Mouse (Mus musculus): Measurements from ENCODE around the gene Mall.

Gene Mall

DNA sequence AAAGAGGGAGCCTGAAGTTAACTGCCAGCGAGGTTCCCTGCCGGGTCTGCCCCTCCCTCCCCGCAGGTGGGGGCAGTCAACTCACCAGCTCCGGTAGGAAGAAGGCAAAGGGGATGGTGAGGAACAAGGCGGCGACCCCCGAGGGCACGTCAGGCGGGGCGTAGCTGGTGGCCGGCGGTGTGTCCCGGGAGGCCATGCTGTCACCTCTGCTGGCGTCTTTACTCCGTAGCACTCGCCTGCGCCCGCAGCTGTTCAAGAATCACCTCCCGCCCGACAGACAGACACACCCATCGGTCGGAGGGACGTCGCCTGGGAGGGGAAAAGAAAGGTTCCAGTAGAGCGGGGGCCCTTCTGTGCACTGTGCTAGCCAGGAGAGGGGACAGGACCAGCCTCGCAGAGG lies at the start of gene Mall:
TSS of gene Mall (minus strand) at position 262 of the 400 bp plus-strand sequence.
- DNase-seq: no peak

DNA sequence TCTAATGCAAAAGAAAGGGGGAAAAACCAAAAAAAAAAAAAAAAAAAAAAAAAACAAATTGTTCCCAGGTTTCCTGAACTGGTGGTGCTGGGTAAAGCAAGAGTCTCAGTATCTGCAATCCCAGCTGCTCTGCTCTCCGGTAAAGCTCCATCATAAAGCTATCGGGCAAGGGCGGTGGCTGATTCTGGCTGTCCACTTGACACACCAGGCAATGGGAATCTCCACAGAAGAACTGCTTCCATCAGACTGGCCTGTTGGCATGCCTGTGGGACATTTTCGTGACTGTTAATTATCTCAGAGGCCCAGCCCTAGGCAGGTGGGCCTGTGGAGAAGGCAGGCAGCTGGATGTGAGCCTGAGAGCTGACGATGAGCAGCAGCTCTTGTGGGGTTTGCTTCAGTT lies 48.7 kb upstream of the Mall start:
- no peak for DNase-seq

- DNase-seq: no peak
These were observed 45.3 kb upstream of the Mall start for GRCm38 (mm10) chr2:127775013-127775412.

DNA sequence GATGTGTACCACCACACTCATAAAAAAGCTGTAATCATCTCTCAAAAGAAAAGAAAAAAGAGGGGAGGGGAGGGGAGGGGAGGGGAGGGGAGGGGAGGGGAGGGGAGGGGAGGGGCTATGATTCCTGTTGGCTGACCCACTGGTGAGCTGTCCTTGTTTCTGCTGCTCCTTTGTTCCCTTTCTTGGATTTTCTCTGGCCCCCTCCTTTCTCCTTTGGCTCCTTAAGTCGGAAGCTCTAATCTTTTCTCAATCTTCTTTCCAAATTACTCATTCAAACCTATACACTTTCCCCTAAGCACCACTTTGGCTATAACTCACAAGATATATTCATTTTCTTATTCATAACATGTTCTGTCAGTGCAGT lies 44.8 kb upstream of the Mall start:
- no peak for DNase-seq

- no peak for DNase-seq
These were observed 44.3 kb upstream of the Mall start for GRCm38 (mm10) chr2:127773938-127774577.

DNA sequence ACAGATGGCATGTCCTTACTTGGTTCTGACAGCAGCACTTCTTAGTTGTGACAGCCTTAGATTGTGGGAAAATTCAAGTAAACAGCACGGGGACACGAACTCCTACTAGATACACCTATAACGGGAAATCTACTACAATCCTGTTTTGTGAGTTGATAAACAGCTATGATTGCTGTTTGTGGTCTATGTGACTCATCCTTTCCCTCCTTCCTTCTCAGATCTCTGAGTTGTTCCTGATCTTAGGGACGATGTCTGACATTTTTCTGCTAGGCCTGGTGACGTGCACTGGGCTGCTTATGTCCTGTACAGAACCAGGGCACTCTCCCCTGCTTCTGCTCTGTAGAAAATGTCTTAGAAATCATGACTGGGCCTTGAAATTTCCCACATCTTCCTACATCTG lies 31.9 kb upstream of the Mall start:
- DNase-seq: no peak

GRCm38 (mm10) chr2:127760429-127761000 lies 30.8 kb upstream of the Mall start:
- DNase-seq: no peak

DNA sequence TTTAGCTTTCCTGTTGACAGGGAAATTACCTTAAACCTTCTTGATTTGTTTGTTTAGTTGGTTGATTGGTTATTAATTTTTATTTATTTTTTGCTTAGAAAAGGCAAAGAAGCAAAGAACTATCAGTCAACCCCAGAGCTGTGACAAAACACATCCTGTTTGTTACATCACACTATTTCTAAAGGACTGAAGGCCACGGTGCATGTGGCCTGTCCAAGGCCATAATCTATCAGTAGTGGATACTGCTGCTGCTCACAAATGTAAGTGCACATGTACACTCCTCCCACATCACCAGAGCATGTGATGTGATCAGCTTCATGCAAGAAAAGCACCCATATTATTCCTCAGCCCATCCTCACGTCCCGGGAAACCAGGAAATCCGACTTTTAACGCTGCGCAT lies 30.3 kb upstream of the Mall start:
- DNase-seq: no peak

DNA sequence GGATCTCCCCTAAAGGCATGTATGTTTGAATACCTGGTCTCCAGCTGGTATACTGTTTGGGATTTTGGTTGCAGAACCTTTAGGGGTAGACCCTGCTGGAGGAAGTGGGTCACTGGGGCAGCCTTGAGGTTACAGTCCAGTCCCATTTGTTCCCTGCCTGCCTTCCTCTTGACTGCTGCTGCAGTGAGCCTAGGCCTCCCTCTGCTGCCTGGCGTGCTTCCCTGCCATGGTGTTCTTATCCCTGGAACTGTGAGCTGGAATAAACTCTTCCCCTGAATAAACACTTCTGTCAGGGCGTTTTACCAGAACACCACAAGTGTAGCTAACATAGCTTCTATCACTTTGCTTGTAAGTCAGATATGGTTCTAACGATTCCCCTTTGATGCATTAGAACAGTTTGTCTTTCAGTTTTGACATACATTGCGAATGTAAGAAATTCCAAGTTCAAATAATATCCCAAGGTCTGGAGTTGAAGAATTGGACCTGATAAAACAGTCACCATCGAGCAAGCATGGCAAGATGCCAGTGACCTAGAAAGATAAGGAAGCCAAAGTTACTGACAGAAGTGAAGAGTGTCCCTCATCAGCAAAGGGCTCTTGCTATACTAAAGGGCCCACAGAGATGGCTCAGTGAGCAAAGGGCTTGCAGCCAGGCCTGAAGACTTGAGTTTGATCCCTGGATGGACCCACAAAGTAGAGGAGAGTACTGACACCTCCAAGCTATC lies 29.6 kb upstream of the Mall start:
- no peak for DNase-seq

- peak; percentile 28 for DNase-seq
These were observed 27.4 kb upstream of the Mall start for GRCm38 (mm10) chr2:127757171-127757570.

DNA sequence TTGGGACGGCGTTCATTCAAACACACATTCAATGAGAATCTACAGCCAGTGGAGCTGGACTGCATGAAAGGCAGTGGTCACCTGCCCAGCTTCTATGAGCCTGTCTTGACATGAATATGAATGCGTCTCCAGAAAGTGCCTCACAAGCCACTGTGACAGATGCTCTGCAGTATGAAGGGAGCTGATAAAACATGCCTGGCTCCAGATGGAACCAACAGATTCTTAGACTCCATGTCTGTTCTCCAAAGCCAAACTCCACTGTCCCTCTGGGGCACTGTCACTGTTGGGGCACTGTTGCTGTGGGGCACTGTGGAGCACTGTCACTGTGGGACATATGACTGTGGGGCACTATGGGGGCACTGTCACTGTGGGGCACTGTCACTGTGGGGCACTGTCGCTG lies 24.4 kb upstream of the Mall start:
- no peak for DNase-seq

- no peak for DNase-seq
These were observed 22.3 kb upstream of the Mall start for GRCm38 (mm10) chr2:127751849-127752610.

- no peak for DNase-seq
These were observed 19.6 kb upstream of the Mall start for GRCm38 (mm10) chr2:127749376-127749775.

- no peak for DNase-seq
These were observed 18.6 kb upstream of the Mall start for GRCm38 (mm10) chr2:127748316-127748715.

DNA sequence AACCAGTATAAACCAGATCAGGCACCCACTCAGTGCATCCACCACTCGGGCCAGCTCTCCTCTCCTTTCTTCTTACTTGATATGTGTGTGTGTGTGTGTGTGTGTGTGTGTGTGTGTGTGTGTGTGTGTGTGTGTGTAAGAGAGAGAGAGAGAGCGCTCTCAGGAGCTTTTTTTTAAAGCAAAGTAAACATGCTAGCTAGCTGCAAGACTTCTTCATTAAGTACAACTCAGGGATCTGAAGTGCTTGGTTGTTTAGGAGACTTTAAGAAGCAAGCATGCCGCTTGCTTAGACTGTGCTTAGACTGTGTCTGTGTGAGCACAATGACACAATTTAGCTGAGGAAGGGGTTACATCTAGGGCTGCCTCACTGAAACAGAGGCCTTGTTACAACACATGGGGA lies 12.9 kb upstream of the Mall start:
- DNase-seq: no peak

DNA sequence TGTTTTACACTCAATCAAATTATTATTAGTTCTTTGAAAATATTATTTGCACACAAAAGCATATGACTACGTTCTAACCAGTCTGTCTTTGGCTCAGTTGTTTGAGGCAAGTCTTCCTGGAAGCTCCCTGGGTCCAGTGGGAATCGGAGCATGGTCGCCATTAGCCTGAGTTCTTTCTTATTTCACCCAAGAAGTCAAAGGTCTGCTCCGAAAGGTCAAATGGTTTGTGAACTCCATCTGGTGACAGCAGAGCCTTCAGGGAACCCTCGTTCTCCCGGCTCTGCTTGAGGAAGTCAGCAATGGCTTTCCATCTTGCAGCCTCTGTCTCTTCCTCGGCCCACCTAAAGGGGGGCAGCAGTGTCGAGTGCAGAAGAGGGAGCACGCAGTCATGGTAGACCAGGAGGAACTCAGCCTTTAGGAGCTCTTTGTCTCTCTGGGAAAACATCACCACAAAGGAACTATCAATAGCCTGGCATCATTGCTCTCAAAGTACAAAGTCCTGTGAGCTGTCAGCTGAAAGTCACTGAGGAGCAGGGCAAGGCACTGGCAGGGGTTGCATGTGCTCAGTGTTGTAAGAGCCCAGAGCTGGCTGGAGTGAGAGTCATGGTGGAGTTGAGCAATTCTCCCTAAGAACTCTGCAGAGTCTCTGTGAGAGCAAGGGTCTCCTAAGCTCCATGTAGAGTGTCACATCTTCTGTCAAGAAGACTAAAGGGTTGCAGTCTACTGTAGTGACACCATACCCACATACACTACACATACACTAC lies 11.2 kb upstream of the Mall start:
- DNase-seq: no peak

DNA sequence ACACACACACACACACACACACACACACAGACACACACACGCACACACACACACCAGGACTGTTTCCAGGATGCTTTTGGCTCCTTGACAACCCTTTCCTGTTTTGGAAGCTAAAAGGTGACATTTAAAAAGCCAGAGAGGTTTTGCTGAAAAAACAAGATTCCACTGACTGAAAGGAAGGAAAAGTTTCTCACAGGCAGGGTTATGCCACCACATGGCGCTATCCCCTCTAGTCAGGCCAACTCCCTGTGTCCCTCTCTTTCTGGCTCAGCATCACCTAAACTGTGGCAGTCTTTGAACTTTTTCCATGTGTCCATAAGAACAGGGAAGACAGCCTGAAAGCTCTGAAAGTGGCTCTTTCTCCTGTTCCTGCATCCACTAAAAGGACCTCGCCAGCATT lies 8.2 kb upstream of the Mall start:
- DNase-seq: no peak

- DNase-seq: no peak
These were observed 7.0 kb upstream of the Mall start for GRCm38 (mm10) chr2:127736631-127737209.

DNA sequence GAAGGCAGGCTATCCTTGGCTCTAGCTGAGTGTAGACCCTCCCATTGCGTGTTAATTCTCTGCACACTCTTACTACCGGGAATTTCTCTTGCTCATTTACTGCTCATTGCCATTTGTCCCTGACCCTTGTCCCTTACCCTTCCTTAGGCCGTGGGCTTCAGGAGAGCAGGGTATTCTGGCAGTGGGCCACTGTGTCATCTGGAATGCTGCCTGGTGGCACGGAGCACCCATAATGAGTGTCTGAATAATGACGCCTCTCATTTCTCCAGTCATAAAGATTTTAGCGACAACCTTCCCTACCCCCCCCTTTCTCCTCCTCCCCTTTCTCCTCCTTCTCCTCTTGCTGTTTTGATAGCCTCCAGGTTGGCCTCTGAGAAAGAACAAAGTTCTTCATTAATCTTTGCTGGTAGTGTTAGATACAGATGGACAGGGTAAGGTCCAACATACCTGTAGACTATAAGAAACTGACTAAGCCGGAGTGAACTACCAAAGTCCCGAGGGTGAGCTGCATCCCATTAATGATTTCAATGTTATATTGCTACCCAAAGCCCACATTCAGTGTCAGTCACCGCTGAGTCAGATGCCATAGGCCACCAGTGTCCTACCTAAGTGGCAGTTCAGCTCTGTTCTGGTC lies 5.9 kb upstream of the Mall start:
- DNase-seq: no peak

DNA sequence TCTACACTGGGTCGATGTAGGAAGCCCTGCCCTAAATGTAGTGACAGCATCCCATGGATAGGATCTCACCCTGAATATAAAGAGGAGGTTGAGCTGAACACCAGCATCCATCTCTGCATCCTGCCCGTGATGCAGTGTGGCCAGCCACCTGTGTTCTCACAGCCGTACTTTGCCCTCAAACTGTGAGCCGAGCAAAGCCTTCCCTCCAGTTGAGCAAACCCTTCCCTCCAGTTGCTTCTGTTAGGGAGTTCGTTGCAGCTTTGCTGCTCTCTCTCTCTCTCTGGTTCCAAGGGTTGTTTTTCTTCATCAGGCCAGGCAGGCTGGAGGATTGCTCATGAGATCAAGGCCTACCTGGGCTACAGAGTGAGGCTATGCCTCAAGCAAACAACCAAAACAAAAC lies 5.2 kb upstream of the Mall start:
- no peak for DNase-seq

- no peak for DNase-seq
These were observed 717 bp upstream of the Mall start for GRCm38 (mm10) chr2:127730301-127730997.
